Mouse (Mus musculus) lung, embryonic 14.5 days (tissue): Measurements from ENCODE around the gene Ttyh3. TPM values are rescaled to one million over a fixed set of nuclear protein-coding genes. Genes with fewer than 3 reads are reported as not detected.

Experiments
- ATAC-seq: fragments of 200-750 bp; cut with Nextera tagmentation; 2 replicates; pipeline ENCODE4 v1.8.0; 2017; ENCODE audit warnings: mild to moderate bottlenecking, moderate TSS enrichment, moderate library complexity; ENCODE audit not compliant: insufficient read depth
- DNase-seq: peaks from one replicate; pipeline ENCODE4 v3.0.0-alpha.2; 2015
- H3K27ac ChIP-seq: fragments of 300-500 bp; sonication (generic); 2 replicates; pipeline ENCODE4 v1.5.1; 2014; ENCODE audit warnings: low read depth, mild to moderate bottlenecking, moderate library complexity
- H3K27me3 ChIP-seq: fragments of 300-500 bp; sonication (generic); 2 replicates; pipeline ENCODE4 v1.6.1; 2014; ENCODE audit warnings: low read length, control low read depth; ENCODE audit not compliant: insufficient read depth
- H3K36me3 ChIP-seq: fragments of 300-500 bp; sonication (generic); 2 replicates; pipeline ENCODE4 v1.6.1; 2014; ENCODE audit warnings: control low read depth; ENCODE audit not compliant: insufficient read depth
- H3K4me1 ChIP-seq: fragments of 300-500 bp; sonication (generic); 2 replicates; pipeline ENCODE4 v1.6.1; 2014; ENCODE audit warnings: antibody characterized with exemption, control low read depth; ENCODE audit not compliant: insufficient read depth
- H3K4me2 ChIP-seq: fragments of 300-500 bp; sonication (generic); 2 replicates; pipeline ENCODE4 v1.6.1; 2014; ENCODE audit warnings: mild to moderate bottlenecking
- H3K4me3 ChIP-seq: fragments of 300-500 bp; sonication (generic); 2 replicates; pipeline ENCODE4 v1.5.1; 2014; ENCODE audit warnings: low read depth, low read length
- H3K9ac ChIP-seq: fragments of 300-500 bp; sonication (generic); 2 replicates; pipeline ENCODE4 v1.6.1; 2014
- H3K9me3 ChIP-seq: fragments of 300-500 bp; sonication (generic); 2 replicates; pipeline ENCODE4 v1.6.1; 2016; ENCODE audit warnings: low read depth, low read length, control low read depth
- CTCF ChIP-seq: IDR thresholded peaks from 2 replicates; pipeline ENCODE4 v1.5.1; 2016; ENCODE audit warnings: antibody characterized with exemption, low read depth
- WGBS: fragments of 180-500 bp; shearing (Covaris S2); extraction: QIAGEN DNeasy Blood & Tissue Kit; methylation state at CpG from one replicate; pipeline ENCODE4 v1.1.7; 2014; 5-methylcytosine and 5-hydroxymethylcytosine counted together
- polyA plus RNA-seq: library from polyadenylated mRNA; unstranded; fragments of >200 nt; fragmentation: Nextera tagmentation; extraction: Ambion mirVana; gene quantifications from 2 replicates; pipeline ENCODE4 v1.2.1, GENCODE M21; 2014

Ttyh3 gene
- polyA plus RNA-seq, 1 experiment from 2014 or later = 61.6 TPM

GRCm38 (mm10) chr5:140614837-140615236, 34.0 kb downstream of the Ttyh3 start:
- no peak for TF ChIP-seq CTCF
- H3K4me3 ChIP-seq = no peak overlapping the region
- peaks cover 12% of the 10 kb centered on the region for H3K4me1 ChIP-seq
- H3K4me2 ChIP-seq = no peak overlapping the region
- no peak overlapping the region for H3K9ac ChIP-seq
- H3K36me3 ChIP-seq = peaks cover 27% of the 10 kb centered on the region
- H3K27me3 ChIP-seq = peaks cover 5% of the 10 kb centered on the region; the same call in 1 of the 2 replicates
- no peaks in the 10 kb centered on the region for H3K9me3 ChIP-seq
- DNase-seq (no peak), ATAC-seq (no peak)
- H3K27ac ChIP-seq = no peak overlapping the region
- 71% methylated on average over 4 of the region's 4 CpGs for WGBS

GRCm38 (mm10) chr5:140614141-140614540, 34.7 kb downstream of the Ttyh3 start:
- no peak for DNase-seq
- H3K27me3 ChIP-seq = peaks cover 11% of the 10 kb centered on the region
- no peak for ATAC-seq
- TF ChIP-seq CTCF = no peak
- no peak overlapping the region for H3K9ac ChIP-seq
- 89% methylated on average over 10 of the region's 10 CpGs for WGBS
- no peaks in the 10 kb centered on the region for H3K9me3 ChIP-seq
- H3K27ac ChIP-seq = no peak overlapping the region
- H3K4me1 ChIP-seq = peaks cover 18% of the 10 kb centered on the region
- peaks cover 27% of the 10 kb centered on the region for H3K36me3 ChIP-seq
- no peak overlapping the region for H3K4me2 ChIP-seq
- H3K4me3 ChIP-seq = no peak overlapping the region

- DNase-seq (no peak), ATAC-seq (no peak)
- Histone ChIP-seq H3K27me3 (peaks cover 29% of the 10 kb centered on the region), H3K9me3 (no peaks in the 10 kb centered on the region), H3K9ac (peak overlapping the region; percentile 56), H3K36me3 (peaks cover 27% of the 10 kb centered on the region), H3K4me3 (peak overlapping the region; percentile 60), H3K4me2 (peak overlapping the region; percentile 81), H3K27ac (peak overlapping the region; percentile 98), H3K4me1 (peaks cover 18% of the 10 kb centered on the region)
- 57% methylated on average over 17 of the region's 18 CpGs for WGBS
- no peak for TF ChIP-seq CTCF
These were observed 36.6 kb downstream of the Ttyh3 start for GRCm38 (mm10) chr5:140612191-140612590.

GRCm38 (mm10) chr5:140611611-140612185, 37.1 kb downstream of the Ttyh3 start:
- TF ChIP-seq CTCF = no peak
- H3K27ac ChIP-seq = peak overlapping the region; percentile 98
- peak overlapping the region; percentile 67 for H3K9ac ChIP-seq
- peaks cover 18% of the 10 kb centered on the region for H3K4me1 ChIP-seq
- no peak for DNase-seq
- H3K9me3 ChIP-seq = no peaks in the 10 kb centered on the region
- WGBS = 18% methylated on average over 15 of the region's 15 CpGs
- peaks cover 33% of the 10 kb centered on the region for H3K27me3 ChIP-seq
- H3K4me3 ChIP-seq = peak overlapping the region; percentile 60
- peaks cover 27% of the 10 kb centered on the region for H3K36me3 ChIP-seq
- H3K4me2 ChIP-seq = peak overlapping the region; percentile 81
- ATAC-seq = peak; percentile 39

- H3K4me2 ChIP-seq = peak overlapping the region; percentile 81
- DNase-seq = peak; percentile 88
- peaks cover 23% of the 10 kb centered on the region for H3K4me1 ChIP-seq
- no peaks in the 10 kb centered on the region for H3K9me3 ChIP-seq
- peaks cover 27% of the 10 kb centered on the region for H3K36me3 ChIP-seq
- peaks cover 39% of the 10 kb centered on the region for H3K27me3 ChIP-seq
- TF ChIP-seq CTCF = no peak
- ATAC-seq = peak; percentile 61
- peak overlapping the region; percentile 67 for H3K9ac ChIP-seq
- peak overlapping the region; percentile 60 for H3K4me3 ChIP-seq
- WGBS = 11% methylated on average over 21 of the region's 21 CpGs
- peak overlapping the region; percentile 98 for H3K27ac ChIP-seq
These were observed 37.7 kb downstream of the Ttyh3 start for GRCm38 (mm10) chr5:140611021-140611583.

- ATAC-seq (peak; percentile 36), DNase-seq (peak; percentile 81)
- Histone ChIP-seq H3K9ac (peak overlapping the region; percentile 67), H3K27ac (peak overlapping the region; percentile 98), H3K4me2 (peak overlapping the region; percentile 81), H3K27me3 (peaks cover 44% of the 10 kb centered on the region), H3K4me1 (peaks cover 25% of the 10 kb centered on the region), H3K4me3 (peak overlapping the region; percentile 60), H3K36me3 (peaks cover 27% of the 10 kb centered on the region), H3K9me3 (no peaks in the 10 kb centered on the region)
- TF ChIP-seq CTCF = no peak
- WGBS = 4% methylated on average over 30 of the region's 30 CpGs
These were observed 38.4 kb downstream of the Ttyh3 start for GRCm38 (mm10) chr5:140610273-140611011.
